Mouse (Mus musculus) intestine, embryonic 15.5 days (tissue): ENCODE data around the gene Laptm4a. TPM values are rescaled to one million over a fixed set of nuclear protein-coding genes. Genes with fewer than 3 reads are reported as not detected.

Source experiments
- ATAC-seq: fragments of 200-750 bp; cut with Nextera tagmentation; 2 replicates; pipeline ENCODE4 v1.8.0; 2017; ENCODE audit warnings: moderate TSS enrichment, moderate library complexity
- H3K27ac ChIP-seq: fragments of 300-500 bp; sonication (generic); 2 replicates; pipeline ENCODE4 v1.5.1; 2015; ENCODE audit warnings: mild to moderate bottlenecking, inconsistent platforms
- H3K27me3 ChIP-seq: fragments of 300-500 bp; sonication (generic); replicated peaks from 2 replicates; pipeline ENCODE4 v1.6.1; 2015; ENCODE audit warnings: inconsistent platforms
- H3K36me3 ChIP-seq: fragments of 300-500 bp; sonication (generic); 2 replicates; pipeline ENCODE4 v1.6.1; 2015; ENCODE audit warnings: inconsistent platforms
- H3K4me1 ChIP-seq: fragments of 300-500 bp; sonication (generic); replicated peaks from 2 replicates; pipeline ENCODE4 v1.6.1; 2015; ENCODE audit warnings: inconsistent platforms
- H3K4me2 ChIP-seq: fragments of 300-500 bp; sonication (generic); replicated peaks from 2 replicates; pipeline ENCODE4 v1.6.1; 2015; ENCODE audit warnings: mild to moderate bottlenecking, inconsistent platforms
- H3K4me3 ChIP-seq: fragments of 300-500 bp; sonication (generic); replicated peaks from 2 replicates; pipeline ENCODE4 v1.5.1; 2015; ENCODE audit warnings: inconsistent platforms
- H3K9ac ChIP-seq: fragments of 300-500 bp; sonication (generic); 2 replicates; pipeline ENCODE4 v1.6.1; 2015; ENCODE audit warnings: inconsistent platforms
- H3K9me3 ChIP-seq: fragments of 300-500 bp; sonication (generic); 2 replicates; pipeline ENCODE4 v1.6.1; 2016; ENCODE audit warnings: inconsistent platforms
- WGBS: fragments of 180-500 bp; shearing (Covaris S2); methylation state at CpG from one replicate; pipeline ENCODE4 v1.1.7; 2015; 5-methylcytosine and 5-hydroxymethylcytosine counted together
- polyA plus RNA-seq: library from polyadenylated mRNA; unstranded; fragments of >200 nt; fragmentation: Nextera tagmentation; extraction: Ambion mirVana; gene quantifications from 2 replicates; pipeline ENCODE4 v1.2.1, GENCODE M21; 2015

Laptm4a gene
- polyA plus RNA-seq, result 249 and 294 TPM in 2 replicates

DNA sequence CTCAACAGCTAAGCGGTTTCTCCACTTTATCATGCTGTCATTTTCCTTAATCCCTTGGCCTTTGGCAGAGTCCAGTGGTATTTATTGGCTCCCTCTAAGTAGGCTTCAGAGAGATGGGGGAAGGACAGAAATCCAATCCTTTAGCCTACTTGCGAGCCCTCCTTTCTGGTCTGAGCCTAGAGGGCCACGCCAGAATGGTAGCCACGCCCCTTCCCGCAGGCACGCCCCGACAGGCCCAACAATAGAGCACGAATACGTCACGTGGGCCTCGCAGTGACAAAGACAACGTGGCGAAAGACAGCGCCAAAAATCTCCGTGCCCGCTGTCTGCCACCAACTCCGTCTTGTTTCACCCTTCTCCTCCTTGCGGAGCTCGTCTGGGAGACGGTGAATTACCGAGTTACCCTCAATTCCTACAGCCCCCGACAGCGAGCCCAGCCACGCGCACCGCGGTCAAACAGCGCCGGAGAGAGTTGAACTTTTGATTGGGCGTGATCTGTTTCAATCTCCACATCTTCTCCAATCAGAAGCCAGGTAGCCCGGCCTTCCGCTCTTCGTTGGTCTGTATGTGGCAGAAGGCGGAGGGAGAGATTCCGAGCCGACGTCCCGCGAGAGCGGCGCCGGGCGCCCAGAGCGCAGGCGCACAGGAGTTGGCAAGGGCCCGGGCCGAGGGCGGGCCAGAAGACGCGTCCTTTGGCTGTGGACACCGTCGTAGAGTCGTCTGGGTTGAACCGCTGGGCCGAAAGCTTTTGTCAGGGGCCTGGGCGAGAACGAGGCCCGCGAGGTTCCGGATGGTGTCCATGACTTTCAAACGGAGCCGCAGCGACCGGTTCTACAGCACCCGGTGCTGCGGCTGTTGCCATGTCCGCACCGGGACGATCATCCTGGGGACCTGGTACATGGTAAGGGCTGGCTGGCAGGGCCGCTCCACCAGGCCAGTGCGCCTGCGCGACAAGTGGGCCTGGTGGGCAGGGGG lies at the start of gene Laptm4a:
TSS of gene Laptm4a (plus strand) at position 271 of the 975 bp plus-strand sequence.
- peaks cover 2% of the 10 kb centered on the region; the same call in 1 of the 2 replicates for H3K36me3 ChIP-seq
- no peaks in the 10 kb centered on the region for H3K27me3 ChIP-seq
- H3K9me3 ChIP-seq, result no peaks in the 10 kb centered on the region
- peaks cover 15% of the 10 kb centered on the region; the same call in 1 of the 2 replicates for H3K4me1 ChIP-seq
- peak within 1 kb of the TSS; percentile 74 for H3K4me3 ChIP-seq
- H3K9ac ChIP-seq, result peak within 1 kb of the TSS; percentile 92
- WGBS, result under 1% methylated on average over 73 of the region's 73 CpGs
- H3K4me2 ChIP-seq, result peak within 1 kb of the TSS; percentile 70
- ATAC-seq, result peak; percentile 99
- H3K27ac ChIP-seq, result peak within 1 kb of the TSS; percentile 99

DNA sequence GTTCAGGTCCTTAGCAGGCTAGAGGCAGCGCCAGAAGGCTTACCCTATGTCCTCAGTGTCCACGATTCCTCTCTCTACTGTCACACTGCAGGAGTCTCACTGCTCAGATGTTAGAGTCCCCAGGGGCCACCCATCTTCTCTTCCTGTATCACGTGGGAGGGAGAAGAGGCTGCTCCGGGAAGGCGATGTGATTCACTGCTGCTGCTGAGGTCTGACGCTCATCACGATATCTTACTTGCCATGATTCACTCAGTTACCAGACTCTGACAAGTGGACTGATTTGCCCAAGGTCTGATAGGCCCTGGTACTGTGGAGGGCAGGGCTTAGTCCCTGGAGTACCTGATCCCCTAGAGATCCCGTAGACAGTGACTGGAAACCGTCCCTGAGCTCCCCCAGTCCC lies 45.9 kb upstream of the Laptm4a start:
- Histone ChIP-seq H3K4me3 (no peak overlapping the region), H3K27me3 (no peaks in the 10 kb centered on the region), H3K4me2 (no peak overlapping the region), H3K9ac (no peak overlapping the region), H3K4me1 (peaks cover 17% of the 10 kb centered on the region; the same call in 1 of the 2 replicates), H3K36me3 (no peaks in the 10 kb centered on the region), H3K27ac (no peak overlapping the region), H3K9me3 (no peaks in the 10 kb centered on the region)
- no peak for ATAC-seq
- WGBS, result 79% methylated on average over 9 of the region's 9 CpGs

DNA sequence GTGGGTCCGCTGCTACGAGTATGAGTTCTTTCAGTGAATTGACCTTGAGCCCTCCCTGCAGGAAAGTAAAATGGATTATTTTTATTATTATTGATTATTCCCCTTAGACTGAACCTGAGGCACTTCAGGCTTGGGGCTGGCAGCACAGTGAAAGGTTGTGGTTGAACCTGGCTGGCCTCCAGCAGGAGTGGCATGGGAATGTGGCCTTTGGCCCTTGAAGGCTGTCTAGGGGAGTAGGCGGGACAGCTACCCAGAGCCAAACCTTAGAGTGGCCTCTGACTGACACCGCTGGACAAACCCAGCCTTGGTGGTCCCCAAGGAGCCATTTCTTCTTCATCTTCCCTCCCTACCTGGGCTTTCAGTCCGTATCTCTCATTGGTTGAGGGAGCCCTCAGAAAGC lies 44.6 kb upstream of the Laptm4a start:
- Histone ChIP-seq H3K9ac (no peak overlapping the region), H3K27me3 (no peaks in the 10 kb centered on the region), H3K27ac (0 out of 2 replicates have a peak overlapping the region, but pooled peaks have one; percentile 1), H3K4me2 (peak overlapping the region; percentile 17; the same call in 1 of the 2 replicates), H3K4me3 (no peak overlapping the region), H3K9me3 (no peaks in the 10 kb centered on the region), H3K4me1 (peaks cover 17% of the 10 kb centered on the region; the same call in 1 of the 2 replicates), H3K36me3 (no peaks in the 10 kb centered on the region)
- WGBS, result 61% methylated on average over 5 of the region's 5 CpGs
- peak; percentile 78 for ATAC-seq

DNA sequence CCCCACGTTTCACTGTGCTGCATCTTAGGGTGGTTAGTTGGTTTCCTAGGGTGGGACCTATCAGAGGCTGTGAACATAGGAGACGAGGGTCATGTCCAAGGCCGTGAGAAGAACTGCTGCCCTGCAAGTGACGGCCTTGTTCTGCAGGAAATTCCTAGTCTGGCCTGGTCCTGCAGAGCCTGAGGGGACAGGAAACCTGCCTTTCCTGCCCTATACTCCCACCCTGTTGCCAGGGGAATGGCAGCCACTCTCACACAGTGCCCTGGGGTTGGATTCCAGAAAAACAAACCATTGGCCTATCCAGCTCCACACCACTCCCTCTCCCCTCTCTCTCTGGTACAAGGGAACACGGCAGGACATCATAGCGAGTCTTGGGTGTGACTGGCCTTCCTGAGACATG lies 44.1 kb upstream of the Laptm4a start:
- no peaks in the 10 kb centered on the region for H3K9me3 ChIP-seq
- no peaks in the 10 kb centered on the region for H3K27me3 ChIP-seq
- 65% methylated on average over 6 of the region's 6 CpGs for WGBS
- no peaks in the 10 kb centered on the region for H3K36me3 ChIP-seq
- no peak overlapping the region for H3K4me2 ChIP-seq
- peaks cover 17% of the 10 kb centered on the region; the same call in 1 of the 2 replicates for H3K4me1 ChIP-seq
- H3K27ac ChIP-seq, result no peak overlapping the region
- peak; percentile 18; the same call in 1 of the 2 replicates for ATAC-seq
- H3K4me3 ChIP-seq, result no peak overlapping the region
- no peak overlapping the region for H3K9ac ChIP-seq

DNA sequence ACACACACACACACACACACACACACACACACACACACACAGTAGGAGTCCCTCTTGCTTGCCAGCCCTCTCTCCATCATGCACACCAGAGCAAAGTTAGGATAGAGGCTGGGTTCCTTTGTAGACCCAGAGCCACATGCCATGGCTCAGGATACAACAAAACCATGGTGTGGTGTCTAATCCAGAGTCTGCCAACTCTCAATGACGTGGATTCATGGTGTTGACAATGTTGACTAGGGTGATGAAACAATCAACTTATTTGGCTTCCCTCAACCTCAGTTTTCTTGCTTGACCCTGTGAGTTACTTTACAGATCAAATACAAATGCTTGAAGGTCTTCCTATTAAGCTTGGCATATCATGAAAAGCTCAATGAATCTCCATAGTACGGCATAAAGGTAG lies 42.7 kb upstream of the Laptm4a start:
- H3K9me3 ChIP-seq, result no peaks in the 10 kb centered on the region
- no peak for ATAC-seq

DNA sequence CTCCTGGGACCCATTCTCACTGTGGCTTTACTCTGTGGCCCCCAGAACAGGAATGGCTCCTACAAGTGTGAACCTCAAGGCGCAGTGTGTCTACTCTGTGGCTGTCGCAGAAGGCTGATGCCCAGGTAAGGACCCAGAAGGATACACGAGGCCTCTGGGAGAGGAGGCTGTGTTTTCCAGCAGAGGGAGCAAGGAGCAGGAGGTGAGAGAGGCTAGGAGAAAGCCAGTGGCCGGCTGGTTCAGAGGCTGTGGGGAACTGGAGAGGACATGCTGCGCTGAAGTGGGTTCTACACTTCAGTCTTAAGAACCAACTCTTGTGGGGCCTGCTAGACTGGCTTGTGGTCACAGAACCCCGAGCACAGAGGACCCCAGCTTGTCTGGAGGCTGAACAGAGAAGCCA lies 42.1 kb upstream of the Laptm4a start:
- ATAC-seq, result no peak
- no peak overlapping the region for H3K4me3 ChIP-seq
- H3K27ac ChIP-seq, result no peak overlapping the region
- no peaks in the 10 kb centered on the region for H3K27me3 ChIP-seq
- no peak overlapping the region for H3K4me2 ChIP-seq
- WGBS, result 62% methylated on average over 6 of the region's 6 CpGs
- no peaks in the 10 kb centered on the region for H3K9me3 ChIP-seq
- no peaks in the 10 kb centered on the region for H3K36me3 ChIP-seq
- H3K9ac ChIP-seq, result no peak overlapping the region
- peaks cover 18% of the 10 kb centered on the region; the same call in 1 of the 2 replicates for H3K4me1 ChIP-seq

More for the DNA sequence above, 42.7 kb upstream of the Laptm4a start:
- no peaks in the 10 kb centered on the region for H3K27me3 ChIP-seq
- H3K4me1 ChIP-seq, result peaks cover 17% of the 10 kb centered on the region; the same call in 1 of the 2 replicates
- WGBS, result 93% methylated on average over 2 of the region's 2 CpGs
- no peaks in the 10 kb centered on the region for H3K36me3 ChIP-seq
- no peak overlapping the region for H3K27ac ChIP-seq
- no peak overlapping the region for H3K9ac ChIP-seq
- no peak overlapping the region for H3K4me3 ChIP-seq
- no peak overlapping the region for H3K4me2 ChIP-seq

DNA sequence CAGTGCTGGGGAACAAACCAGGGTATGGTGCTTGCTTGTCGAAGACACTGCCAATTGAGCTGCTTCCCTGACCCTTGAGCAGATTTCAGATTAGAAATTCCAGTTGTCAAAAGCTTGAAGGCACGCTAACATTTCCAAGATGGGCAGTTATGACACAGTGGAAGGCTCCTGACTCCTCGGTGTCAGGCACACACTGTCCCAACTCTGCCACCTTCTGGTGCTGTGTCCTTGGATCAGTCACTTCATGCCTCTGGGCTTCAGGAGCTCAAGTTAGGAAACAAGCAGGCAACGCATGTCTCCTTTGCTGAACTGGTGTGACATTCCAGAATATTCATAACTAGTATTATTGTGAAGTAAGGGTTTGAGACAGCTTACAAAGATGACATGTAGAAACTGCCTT lies 39.7 kb upstream of the Laptm4a start:
- no peaks in the 10 kb centered on the region for H3K36me3 ChIP-seq
- ATAC-seq, result no peak
- no peak overlapping the region for H3K4me2 ChIP-seq
- no peak overlapping the region for H3K9ac ChIP-seq
- WGBS, result 51% methylated on average over 4 of the region's 4 CpGs
- no peak overlapping the region for H3K27ac ChIP-seq
- peaks cover 28% of the 10 kb centered on the region for H3K4me1 ChIP-seq
- no peak overlapping the region for H3K4me3 ChIP-seq
- H3K9me3 ChIP-seq, result no peaks in the 10 kb centered on the region
- H3K27me3 ChIP-seq, result no peaks in the 10 kb centered on the region

DNA sequence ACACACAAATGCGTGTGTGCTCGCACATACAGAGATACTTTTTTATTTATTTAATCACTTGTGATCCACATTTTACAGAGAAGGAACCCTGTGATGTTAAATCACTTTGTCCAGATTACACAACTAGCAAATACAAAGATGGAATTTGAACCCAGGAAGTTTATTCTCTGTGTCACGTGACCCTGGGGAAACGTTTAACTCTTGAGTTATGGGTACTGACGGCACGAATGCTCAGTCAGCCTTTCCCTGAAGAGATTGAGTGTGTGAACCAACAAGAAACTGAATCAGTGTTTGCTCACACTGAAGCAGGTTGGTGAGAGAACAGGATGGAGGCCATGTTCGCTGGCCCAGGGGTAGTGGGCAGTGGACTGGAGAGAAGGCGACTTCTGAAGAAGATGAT lies 39.1 kb upstream of the Laptm4a start:
- no peaks in the 10 kb centered on the region for H3K27me3 ChIP-seq
- peaks cover 22% of the 10 kb centered on the region for H3K4me1 ChIP-seq
- no peak overlapping the region for H3K27ac ChIP-seq
- H3K9ac ChIP-seq, result no peak overlapping the region
- no peak overlapping the region for H3K4me2 ChIP-seq
- H3K36me3 ChIP-seq, result no peaks in the 10 kb centered on the region
- H3K9me3 ChIP-seq, result no peaks in the 10 kb centered on the region
- 41% methylated on average over 8 of the region's 8 CpGs for WGBS
- no peak overlapping the region for H3K4me3 ChIP-seq
- ATAC-seq, result peak; percentile 39

DNA sequence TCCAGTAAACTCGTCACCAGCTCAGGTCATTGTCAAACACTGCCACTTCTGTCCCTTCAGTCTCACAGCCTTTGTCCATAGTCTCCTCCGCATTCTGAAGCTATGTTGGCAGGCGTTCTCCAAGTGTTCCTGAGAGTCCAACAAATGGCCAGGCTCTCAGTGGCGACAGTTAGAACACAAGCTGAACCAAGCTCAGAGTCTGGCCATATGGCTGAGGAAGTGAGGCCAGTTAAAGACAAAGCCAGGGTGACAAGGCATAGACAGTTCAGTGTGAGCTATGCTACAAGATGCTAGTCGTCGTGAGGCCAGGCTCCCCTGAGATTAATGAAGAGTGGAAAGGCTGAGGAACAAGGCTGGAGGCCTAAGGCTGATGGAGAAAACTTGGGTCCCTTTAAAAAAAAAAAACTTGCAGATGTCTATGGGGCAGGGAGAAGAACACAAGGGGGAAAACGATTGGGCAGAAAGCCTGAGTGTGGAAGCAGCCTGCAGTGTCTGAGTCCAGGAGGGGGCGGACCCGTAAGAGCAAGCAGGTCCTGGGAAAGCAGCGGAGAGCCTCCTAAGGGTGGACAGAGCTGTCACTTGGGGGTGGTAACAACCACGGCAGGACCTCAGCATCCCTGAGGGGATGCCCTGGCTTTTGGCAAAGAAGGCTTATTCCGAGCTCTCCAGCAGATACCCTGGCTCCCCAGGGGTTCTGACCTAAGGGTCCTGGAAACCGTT lies 36.9 kb upstream of the Laptm4a start:
- Histone ChIP-seq H3K27me3 (no peaks in the 10 kb centered on the region), H3K9ac (no peak overlapping the region; the same call in 1 of the 2 replicates), H3K4me1 (peaks cover 17% of the 10 kb centered on the region), H3K4me3 (no peak overlapping the region), H3K4me2 (peak overlapping the region; percentile 35), H3K9me3 (no peaks in the 10 kb centered on the region), H3K27ac (0 out of 2 replicates have a peak overlapping the region, but pooled peaks have one; percentile 14), H3K36me3 (no peaks in the 10 kb centered on the region)
- WGBS, result 36% methylated on average over 13 of the region's 13 CpGs
- ATAC-seq, result peak; percentile 44

DNA sequence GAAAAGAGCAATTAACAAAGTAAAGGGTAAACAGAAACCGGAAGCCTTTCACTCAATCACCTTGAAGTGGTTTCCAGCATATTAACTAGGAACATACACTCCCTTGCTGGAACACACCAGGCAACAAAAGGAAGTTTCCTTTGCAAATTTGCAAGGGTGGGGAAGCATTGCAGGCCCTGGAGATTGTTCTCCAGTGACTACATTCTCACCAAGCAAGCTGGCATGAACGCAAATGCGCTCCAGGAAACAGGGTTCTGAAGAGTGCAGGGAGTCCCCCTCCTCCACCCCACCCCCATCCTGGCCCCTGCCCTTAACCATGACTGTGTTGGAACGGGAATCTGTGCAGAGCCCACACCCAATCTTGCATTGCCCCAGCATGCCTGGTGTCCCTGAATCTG lies 36.3 kb upstream of the Laptm4a start:
- Histone ChIP-seq H3K27ac (0 out of 2 replicates have a peak overlapping the region, but pooled peaks have one; percentile 14), H3K4me2 (peak overlapping the region; percentile 35), H3K4me3 (no peak overlapping the region), H3K9ac (no peak overlapping the region), H3K27me3 (no peaks in the 10 kb centered on the region), H3K9me3 (no peaks in the 10 kb centered on the region), H3K4me1 (peaks cover 17% of the 10 kb centered on the region), H3K36me3 (no peaks in the 10 kb centered on the region)
- peak; percentile 42 for ATAC-seq
- WGBS, result 17% methylated on average over 4 of the region's 4 CpGs

DNA sequence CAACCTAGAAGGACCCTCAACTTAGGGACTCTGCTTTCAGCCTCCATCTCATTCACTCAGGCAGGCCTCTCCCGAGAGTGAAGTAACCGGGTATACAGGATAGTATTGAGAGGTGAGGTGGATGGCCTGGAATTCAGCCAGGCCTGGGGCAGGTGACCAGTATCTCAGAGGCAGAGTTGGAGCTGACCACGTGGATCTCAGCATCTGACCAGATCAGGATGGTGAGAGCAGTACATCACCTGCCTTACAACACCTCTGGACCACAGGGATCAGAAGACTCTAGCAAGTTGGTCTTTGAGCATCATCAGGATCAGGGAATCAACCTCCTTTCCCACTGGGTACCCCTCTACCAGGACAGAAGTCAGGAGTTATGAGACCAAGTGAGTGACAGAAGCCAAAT lies 35.5 kb upstream of the Laptm4a start:
- Histone ChIP-seq H3K9ac (no peak overlapping the region), H3K4me1 (peaks cover 17% of the 10 kb centered on the region), H3K27me3 (no peaks in the 10 kb centered on the region), H3K4me2 (no peak overlapping the region), H3K4me3 (no peak overlapping the region), H3K27ac (no peak overlapping the region), H3K36me3 (no peaks in the 10 kb centered on the region), H3K9me3 (no peaks in the 10 kb centered on the region)
- WGBS, result 68% methylated on average over 3 of the region's 3 CpGs
- no peak for ATAC-seq

DNA sequence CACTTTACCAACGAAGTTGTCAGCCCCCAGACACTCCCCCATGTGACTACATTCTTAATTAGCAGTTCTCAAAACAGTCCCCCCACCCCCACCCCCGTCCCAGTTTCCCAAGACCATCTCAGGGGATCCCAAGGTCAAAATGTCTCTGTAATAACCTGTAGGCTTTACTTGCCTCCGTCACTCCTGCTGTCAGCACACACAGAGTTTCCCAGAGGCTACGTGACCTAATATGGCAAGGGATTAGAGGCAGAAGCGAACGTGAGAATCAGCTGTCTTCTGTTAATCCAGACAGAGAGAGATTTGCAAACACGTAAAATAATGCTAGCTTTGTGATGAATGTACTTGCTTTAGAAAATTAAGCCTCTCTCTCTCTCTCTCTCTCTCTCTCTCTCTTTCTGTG lies 33.0 kb upstream of the Laptm4a start:
- 53% methylated on average over 7 of the region's 7 CpGs for WGBS
- H3K36me3 ChIP-seq, result no peaks in the 10 kb centered on the region
- no peak overlapping the region for H3K4me3 ChIP-seq
- H3K9me3 ChIP-seq, result no peaks in the 10 kb centered on the region
- H3K27ac ChIP-seq, result no peak overlapping the region
- no peak for ATAC-seq
- no peak overlapping the region for H3K4me2 ChIP-seq
- no peak overlapping the region for H3K9ac ChIP-seq
- H3K27me3 ChIP-seq, result no peaks in the 10 kb centered on the region
- peaks cover 17% of the 10 kb centered on the region for H3K4me1 ChIP-seq
